Mouse (Mus musculus) bone marrow, adult 2 months (tissue): ENCODE measurements at regions not wholly inside any gene's neighbourhood (a gene's known extent, or its start where the extent isn't known, plus 50 kb on each side); places are given as distances from the start of the nearest gene placed in this dataset.

Source experiments
- CTCF ChIP-seq: fragments of 200-500 bp; IDR thresholded peaks from 2 replicates; pipeline ENCODE4 v1.5.1; 2011; ENCODE audit warnings: low read length, control low read depth; ENCODE audit not compliant: control insufficient read depth, insufficient read depth
- POLR2A ChIP-seq: fragments of 200-500 bp; IDR thresholded peaks from 2 replicates; pipeline ENCODE4 v1.6.1; 2011; ENCODE audit warnings: low read depth, mild to moderate bottlenecking, control low read depth, low read length, borderline replicate concordance; ENCODE audit not compliant: control insufficient read depth

GRCm38 (mm10) chr16:5393336-5393735 lies 137.6 kb upstream of the Eef2kmt start:
- no peak for TF ChIP-seq CTCF
- no peak for TF ChIP-seq POLR2A
